Mouse (Mus musculus) liver, adult (tissue): ENCODE data around the gene Tnfrsf1a.
A peak's percentile ranks its signal among the peaks of the same experiment; 100 is the strongest.

Source experiments
- GATA4 ChIP-seq: IDR thresholded peaks from 2 replicates; pipeline ENCODE4 v1.6.1; 2014; ENCODE audit warnings: mild to moderate bottlenecking, low read length; ENCODE audit not compliant: insufficient replicate concordance

The Tnfrsf1a gene

GRCm38 (mm10) chr6:125344866-125345265, 4.3 kb upstream of the Tnfrsf1a start:
- no peak for TF ChIP-seq GATA4

- TF ChIP-seq GATA4, result no peak
These were observed 3.5 kb upstream of the Tnfrsf1a start for GRCm38 (mm10) chr6:125345625-125346024.

- TF ChIP-seq GATA4, result no peak
These were observed 3.1 kb upstream of the Tnfrsf1a start for GRCm38 (mm10) chr6:125346029-125346428.

GRCm38 (mm10) chr6:125349575-125350230, 541 bp downstream of the Tnfrsf1a start:
- no peak for TF ChIP-seq GATA4

GRCm38 (mm10) chr6:125350231-125350994, 1.3 kb downstream of the Tnfrsf1a start:
- TF ChIP-seq GATA4, result no peak

GRCm38 (mm10) chr6:125350995-125351324, 1.8 kb downstream of the Tnfrsf1a start:
- no peak for TF ChIP-seq GATA4

GRCm38 (mm10) chr6:125351368-125352045, 2.3 kb downstream of the Tnfrsf1a start:
- no peak for TF ChIP-seq GATA4

GRCm38 (mm10) chr6:125352046-125352384, 2.9 kb downstream of the Tnfrsf1a start:
- no peak for TF ChIP-seq GATA4

GRCm38 (mm10) chr6:125352811-125353210, 3.6 kb downstream of the Tnfrsf1a start:
- TF ChIP-seq GATA4, result no peak

GRCm38 (mm10) chr6:125353221-125353620, 4.1 kb downstream of the Tnfrsf1a start:
- TF ChIP-seq GATA4, result no peak

- TF ChIP-seq GATA4, result no peak
These were observed 4.5 kb downstream of the Tnfrsf1a start for GRCm38 (mm10) chr6:125353655-125354054.

- TF ChIP-seq GATA4, result peak; percentile 59; the same call in 1 of the 2 replicates
These were observed 5.4 kb downstream of the Tnfrsf1a start for GRCm38 (mm10) chr6:125354352-125355151.

GRCm38 (mm10) chr6:125355197-125355741, 6.1 kb downstream of the Tnfrsf1a start:
- TF ChIP-seq GATA4, result 0 out of 2 replicates have a peak, but pooled peaks have one; percentile 2

GRCm38 (mm10) chr6:125356264-125356663, 7.1 kb downstream of the Tnfrsf1a start:
- TF ChIP-seq GATA4, result no peak

- TF ChIP-seq GATA4, result no peak
These were observed 8.2 kb downstream of the Tnfrsf1a start for GRCm38 (mm10) chr6:125357334-125357733.

- no peak for TF ChIP-seq GATA4
These were observed 10.8 kb downstream of the Tnfrsf1a start for GRCm38 (mm10) chr6:125359999-125360398.

GRCm38 (mm10) chr6:125360846-125361245, 11.7 kb downstream of the Tnfrsf1a start:
- TF ChIP-seq GATA4, result no peak
